Mouse (Mus musculus): ENCODE data around the gene Bcl9l. TPM values are rescaled to one million over a fixed set of nuclear protein-coding genes. Genes with fewer than 3 reads are reported as not detected.

The Bcl9l gene
- total RNA-seq, 2 experiments from 2014 or later = 44.6 to 59.4 TPM

DNA sequence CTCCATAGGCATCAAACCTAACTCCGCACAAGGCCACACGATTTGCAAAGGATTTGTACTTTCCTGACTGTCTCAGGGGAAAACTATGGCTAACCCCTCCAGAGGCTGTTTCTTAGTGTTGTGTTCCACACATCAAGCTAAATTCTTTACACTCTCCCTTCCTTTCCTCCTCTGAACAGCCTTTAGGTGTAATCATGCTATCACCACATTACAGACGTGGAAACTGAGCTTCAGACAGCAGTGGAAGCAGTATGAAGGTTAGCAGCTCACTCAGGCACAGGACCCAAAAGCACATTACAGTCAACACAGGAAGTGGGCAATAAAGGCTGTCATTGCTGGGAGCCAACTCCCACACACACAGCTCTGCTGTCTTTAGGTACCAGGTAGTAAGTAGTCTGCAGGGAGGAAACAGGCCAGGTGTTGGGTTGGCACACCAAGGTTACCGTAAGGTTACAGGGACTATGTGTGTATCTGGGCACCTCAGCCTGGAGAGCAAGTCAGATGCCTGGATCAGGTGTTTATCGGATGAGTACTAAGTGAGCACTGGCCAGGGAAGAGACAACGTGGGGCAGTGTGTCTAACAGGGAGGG is 50.5 kb downstream of the Bcl9l start:
- intact Hi-C loops (cut with DNase I) = no loop called here
- no peak for DNase-seq

DNA sequence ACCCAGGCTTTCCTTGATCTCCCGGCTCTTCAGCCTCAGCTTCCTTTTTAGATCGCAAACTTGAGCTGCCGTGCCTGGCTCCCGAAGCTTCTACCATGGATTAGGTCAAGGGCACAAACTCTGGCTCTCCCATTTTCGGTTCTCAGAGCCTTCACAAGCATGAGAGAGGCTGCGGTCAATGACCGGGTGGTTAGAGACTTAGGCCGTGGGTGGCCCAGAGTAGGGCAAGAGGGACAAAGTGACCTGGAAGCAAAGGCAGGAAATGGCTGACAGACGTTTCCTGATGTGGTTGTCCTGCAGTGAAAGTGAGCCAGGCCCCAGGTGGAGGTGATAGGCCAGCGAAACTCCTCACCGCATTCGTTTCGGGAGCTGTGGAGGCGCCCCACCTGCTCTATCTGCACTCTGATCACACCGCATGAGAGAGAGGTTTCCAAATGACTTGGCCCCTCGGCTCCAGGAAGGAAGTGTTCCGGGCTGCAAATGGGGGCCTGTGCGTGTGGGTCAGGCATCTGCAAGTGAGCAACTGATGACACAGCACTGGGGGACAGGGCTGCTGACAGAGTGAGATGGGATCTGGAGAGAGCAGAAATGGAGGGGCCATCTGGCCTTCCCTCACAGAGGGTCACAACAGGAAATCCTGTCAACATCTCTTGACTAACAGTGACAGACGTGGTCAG is 55.1 kb downstream of the Bcl9l start:
- no peak for DNase-seq
- intact Hi-C loops (cut with DNase I) = no loop called here

DNA sequence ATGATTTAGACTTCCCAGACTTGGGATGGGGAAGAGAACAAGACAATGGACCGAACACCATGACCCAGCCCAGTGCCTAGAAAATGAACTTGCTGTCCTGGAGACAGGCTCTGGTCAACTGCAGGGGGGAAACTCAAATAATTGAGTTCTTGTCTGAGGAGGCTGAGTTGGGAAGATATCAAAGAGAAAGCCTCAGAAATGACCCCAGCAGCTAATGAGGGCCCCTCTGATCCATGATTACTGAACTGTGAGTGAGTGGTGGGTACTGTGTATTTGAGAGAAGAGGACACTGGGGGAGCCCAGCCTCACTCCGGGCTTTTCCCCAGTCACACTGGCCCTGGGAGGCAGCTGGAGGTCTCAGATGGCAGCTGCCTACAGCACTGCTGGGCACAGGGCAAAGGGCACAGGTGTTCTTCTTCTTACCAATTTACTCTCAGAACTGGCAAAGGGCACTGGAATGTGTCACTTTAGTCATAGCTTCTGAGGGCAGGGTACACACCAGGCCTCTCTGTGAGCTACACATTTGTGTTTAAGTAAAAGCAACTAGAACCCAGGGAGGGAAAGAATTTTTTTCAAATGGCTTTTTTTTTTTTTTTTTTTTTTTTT is 57.3 kb downstream of the Bcl9l start:
- DNase-seq = no peak
- intact Hi-C loops (cut with DNase I) = no loop called here

DNA sequence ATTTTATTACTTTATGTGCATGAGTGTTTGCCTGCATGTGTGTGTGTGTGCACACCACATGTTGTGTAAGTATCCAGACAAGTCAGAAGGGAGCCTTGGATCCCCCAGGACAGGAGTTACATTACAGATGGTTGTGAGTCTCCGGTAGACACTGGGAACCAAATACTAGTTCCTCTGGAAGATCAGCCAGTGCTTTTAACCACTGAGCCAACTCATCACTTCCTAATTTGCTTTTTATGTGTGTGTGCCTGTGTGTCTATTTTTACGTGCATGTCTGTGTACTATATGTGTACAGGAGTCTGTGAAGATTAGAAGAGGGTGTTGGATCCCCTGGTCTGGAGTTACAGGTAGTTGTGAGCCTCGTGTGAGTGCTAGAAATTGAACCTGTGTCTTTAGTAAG is 58.1 kb downstream of the Bcl9l start:
- intact Hi-C loops (cut with DNase I) = no loop called here
- DNase-seq = no peak

DNA sequence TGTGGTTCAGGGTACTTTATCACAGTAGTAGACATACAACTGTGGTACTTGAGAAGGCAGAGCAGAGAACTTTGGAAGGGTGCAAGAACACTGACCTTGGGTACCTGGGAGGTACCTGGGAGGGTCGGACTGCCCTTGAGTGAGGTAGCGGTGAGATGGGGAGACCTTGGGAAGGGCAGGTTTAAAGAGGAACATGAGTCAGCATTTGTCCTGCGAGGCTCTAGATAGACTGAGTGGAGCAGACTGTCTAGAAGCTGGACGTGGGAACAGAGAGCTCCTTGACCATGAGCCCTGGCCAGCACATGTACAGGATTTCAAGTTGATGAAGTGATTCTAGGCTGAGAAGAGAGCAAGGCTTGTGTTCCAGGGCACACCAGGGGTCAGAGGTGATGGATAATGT is 59.7 kb downstream of the Bcl9l start:
- DNase-seq = no peak
- intact Hi-C loops (cut with DNase I) = no loop called here

DNA sequence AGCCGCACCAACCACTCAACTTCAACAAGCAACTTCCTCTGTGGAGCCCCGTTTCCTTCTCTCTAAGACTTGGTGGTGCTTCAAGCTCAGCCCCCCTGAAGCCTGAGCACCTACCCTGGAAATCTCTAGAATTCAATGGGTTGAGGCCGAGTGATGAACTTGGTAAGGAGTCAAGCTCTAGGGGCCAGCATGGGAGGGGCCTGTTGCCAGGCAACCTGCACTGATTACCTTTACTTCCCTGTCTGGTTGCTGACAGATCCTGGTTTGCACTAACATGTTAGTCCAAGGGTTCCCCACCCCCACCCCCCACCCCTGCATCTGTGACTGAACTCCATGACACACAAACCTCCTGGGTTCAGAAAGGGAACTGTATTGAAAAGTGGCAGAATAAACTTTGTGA is 62.4 kb downstream of the Bcl9l start:
- DNase-seq = no peak
- intact Hi-C loops (cut with DNase I) = no loop called here

DNA sequence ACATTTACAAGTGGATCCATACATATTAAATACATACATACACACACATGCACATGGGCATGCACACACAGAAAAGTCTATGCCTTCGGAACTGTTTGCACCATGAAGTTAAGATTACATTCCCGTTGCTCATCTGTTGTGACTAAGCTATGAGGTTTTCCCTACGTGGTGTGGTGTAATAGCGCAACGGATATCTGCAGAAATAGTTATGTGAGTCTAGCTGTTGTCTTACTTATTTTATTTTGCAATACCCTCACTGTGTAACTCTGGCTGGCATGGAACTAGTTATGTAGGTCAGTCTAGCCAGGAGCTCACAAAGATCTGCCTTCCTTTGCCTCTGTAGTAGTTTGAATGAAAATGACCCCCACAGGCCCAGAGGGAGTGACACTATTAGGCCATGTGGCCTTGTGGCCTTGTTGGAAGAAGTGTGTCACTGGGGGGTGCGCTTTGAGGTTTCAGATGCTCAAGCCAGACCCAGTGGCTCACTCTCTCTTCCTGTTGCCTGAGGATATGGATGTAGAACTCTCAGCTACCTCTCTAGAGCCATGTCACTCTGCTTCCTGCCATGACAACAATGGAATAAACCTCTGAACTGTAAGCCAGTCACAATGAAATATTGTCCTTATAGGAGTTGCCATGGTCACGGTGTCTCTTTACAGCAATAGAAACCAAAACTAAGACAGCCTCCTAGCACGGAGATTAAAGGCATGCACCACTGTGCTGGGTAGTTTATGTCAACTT is 66.0 kb downstream of the Bcl9l start:
- intact Hi-C loops (cut with DNase I) = no loop called here
- no peak for DNase-seq

DNA sequence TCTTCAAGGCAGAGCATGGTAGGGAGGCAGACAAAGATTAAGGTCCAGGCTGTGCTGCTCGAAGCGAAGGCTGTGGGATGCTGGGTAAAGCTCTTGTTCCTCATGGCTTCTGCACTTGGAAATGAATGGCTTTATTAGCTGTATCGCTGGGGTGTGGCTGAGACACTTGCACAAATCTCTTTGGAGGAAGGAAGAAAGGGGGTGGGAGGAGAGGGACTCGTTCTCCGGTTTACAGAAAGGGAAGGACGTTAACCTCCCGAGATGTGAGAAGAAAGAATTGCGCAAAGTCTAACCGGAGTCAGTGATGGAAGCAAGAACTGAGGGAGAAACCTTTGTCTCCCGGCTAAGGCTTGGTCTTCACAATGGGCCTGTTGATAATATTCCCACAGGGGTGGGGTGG is 68.5 kb downstream of the Bcl9l start:
- intact Hi-C loops (cut with DNase I) = no loop called here

DNA sequence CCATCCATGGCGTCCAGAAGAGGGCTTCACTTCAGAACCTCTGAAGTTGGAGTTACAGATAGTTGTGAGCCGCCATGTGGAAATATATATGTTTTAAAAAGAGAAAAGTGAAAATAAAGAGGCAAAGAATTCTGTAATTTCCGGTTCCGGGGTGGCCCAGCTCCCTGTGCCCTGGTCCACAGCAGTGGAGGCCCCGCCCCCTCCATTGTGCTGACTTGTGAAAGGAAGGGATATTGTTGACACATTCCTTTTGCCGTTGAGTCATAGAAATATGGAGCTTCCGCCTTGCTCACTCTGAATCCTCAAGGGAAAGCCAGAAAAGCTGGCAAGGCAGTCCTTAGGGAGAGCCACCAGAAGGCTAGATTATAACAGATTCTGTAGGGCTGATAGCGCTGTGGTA is 69.5 kb downstream of the Bcl9l start:
- DNase-seq = no peak

More for the DNA sequence above, 68.5 kb downstream of the Bcl9l start:
- DNase-seq = no peak

More for the DNA sequence above, 69.5 kb downstream of the Bcl9l start:
- intact Hi-C loops (cut with DNase I) = no loop called here

Other genes starting within 250 kb of the Bcl9l start
- gene Cbl, start 248.8 kb upstream of the Bcl9l start, total RNA-seq (2021) = 10 to 100 TPM; 17.7 to 22.6 TPM
- gene Ccdc153, start 242.1 kb upstream of the Bcl9l start, total RNA-seq (2021) = not detected
- 1 to 10 TPM; 3.5 to 4.3 TPM for gene Pdzd3, start 231.4 kb upstream of the Bcl9l start, total RNA-seq (2021)
- 10 to 100 TPM; 19.6 to 24.5 TPM for gene Nlrx1, start 214.2 kb upstream of the Bcl9l start, total RNA-seq (2021)
- under 1 TPM; 0.69 to 0.79 TPM for gene Abcg4, start 194.2 kb upstream of the Bcl9l start, total RNA-seq (2021)
- 1 to 10 TPM; 7.8 to 8.7 TPM for gene Hinfp, start 177.2 kb upstream of the Bcl9l start, total RNA-seq (2021)
- 10 to 100 TPM; 14.0 to 14.2 TPM for gene C2cd2l, start 162.5 kb upstream of the Bcl9l start, total RNA-seq (2021)
- gene Dpagt1, start 156.8 kb upstream of the Bcl9l start, total RNA-seq (2021) = 10 to 100 TPM; 18.6 to 22.4 TPM
- gene H2afx, start 148.1 kb upstream of the Bcl9l start, total RNA-seq (2021) = 10 to 100 TPM; 13.3 to 13.6 TPM
- gene Hmbs, start 138.6 kb upstream of the Bcl9l start, total RNA-seq (2021) = 10 to 100 TPM; 41.1 to 49.8 TPM
- gene Vps11, start 121.2 kb upstream of the Bcl9l start, total RNA-seq (2021) = 10 to 100 TPM; 16.8 to 18.8 TPM
- gene Hyou1, start 103.3 kb upstream of the Bcl9l start, total RNA-seq (2021) = 10 to 100 TPM; 46.0 to 68.1 TPM
- gene Slc37a4, start 86.0 kb upstream of the Bcl9l start, total RNA-seq (2021) = 10 to 100 TPM; 21.5 to 24.0 TPM
- 100 to 1,000 TPM; 793 to 858 TPM for gene Rps25, start 75.7 kb upstream of the Bcl9l start, total RNA-seq (2021)
- gene Trappc4, start 75.2 kb upstream of the Bcl9l start, total RNA-seq (2021) = 10 to 100 TPM; 33.0 to 36.3 TPM
- gene Ccdc84, start 64.3 kb upstream of the Bcl9l start, total RNA-seq (2021) = 1 to 10 TPM; 8.1 to 8.8 TPM
- gene Foxr1, start 41.7 kb upstream of the Bcl9l start, total RNA-seq (2021) = not detected
- gene Upk2, start 27.8 kb upstream of the Bcl9l start, total RNA-seq (2021) = not detected
- under 1 TPM; 0.22 to 0.47 TPM for gene Cxcr5, start 79.1 kb downstream of the Bcl9l start, total RNA-seq (2021)
- gene Ddx6, start 122.1 kb downstream of the Bcl9l start, total RNA-seq (2021) = 10 to 100 TPM; 82.0 to 85.0 TPM
- not detected for gene Treh, start 190.4 kb downstream of the Bcl9l start, total RNA-seq (2021)

All from heart, postnatal 36 days (tissue).